Mouse (Mus musculus) CD4-positive, CD25-positive, alpha-beta regulatory T cell, adult 2 months (primary cell): Measurements from ENCODE around the gene Bmpr1b.
"Not testable (repeated sequence)": the region's sequence is repeated elsewhere in the genome, so short reads cannot be mapped to it uniquely, and the experiment has no call there.

Experiments
- DNase-seq: peaks from one replicate; pipeline ENCODE4 v3.0.0-alpha.2; 2012; ENCODE audit warnings: low read depth, low spot score

Bmpr1b gene

GRCm38 (mm10) chr3:142168863-142169521 is at the start of gene Bmpr1b:
Gene Bmpr1b (minus strand): TSS chr3:142169425.
- DNase-seq, result no peak

- DNase-seq, result no peak
Measured at GRCm38 (mm10) chr3:142212821-142213220, 43.6 kb upstream of the Bmpr1b start.

GRCm38 (mm10) chr3:142212186-142212585 is 43.0 kb upstream of the Bmpr1b start:
- DNase-seq, result no peak

- DNase-seq, result no peak
Measured at GRCm38 (mm10) chr3:142209981-142210380, 40.8 kb upstream of the Bmpr1b start.

GRCm38 (mm10) chr3:142209057-142209456 is 39.8 kb upstream of the Bmpr1b start:
- DNase-seq, result no peak

- DNase-seq, result no peak
Measured at GRCm38 (mm10) chr3:142207488-142207887, 38.3 kb upstream of the Bmpr1b start.

- no peak for DNase-seq
Measured at GRCm38 (mm10) chr3:142206316-142206715, 37.1 kb upstream of the Bmpr1b start.

GRCm38 (mm10) chr3:142196142-142196541 is 26.9 kb upstream of the Bmpr1b start:
- DNase-seq, result peak; percentile 7

GRCm38 (mm10) chr3:142191627-142192026 is 22.4 kb upstream of the Bmpr1b start:
- DNase-seq, result not testable (repeated sequence)

- DNase-seq, result no peak
Measured at GRCm38 (mm10) chr3:142186551-142186950, 17.3 kb upstream of the Bmpr1b start.

GRCm38 (mm10) chr3:142173996-142174395 is 4.8 kb upstream of the Bmpr1b start:
- DNase-seq, result no peak

- no peak for DNase-seq
Measured at GRCm38 (mm10) chr3:142168251-142168862, 868 bp downstream of the Bmpr1b start.

- DNase-seq, result no peak
Measured at GRCm38 (mm10) chr3:142164981-142165380, 4.2 kb downstream of the Bmpr1b start.

GRCm38 (mm10) chr3:142163896-142164295 is 5.3 kb downstream of the Bmpr1b start:
- DNase-seq, result no peak

- no peak for DNase-seq
Measured at GRCm38 (mm10) chr3:142161405-142161804, 7.8 kb downstream of the Bmpr1b start.

- no peak for DNase-seq
Measured at GRCm38 (mm10) chr3:142151980-142152379, 17.2 kb downstream of the Bmpr1b start.

- DNase-seq, result no peak
Measured at GRCm38 (mm10) chr3:142138796-142139195, 30.4 kb downstream of the Bmpr1b start.

GRCm38 (mm10) chr3:142126379-142126778 is 42.8 kb downstream of the Bmpr1b start:
- DNase-seq, result no peak

GRCm38 (mm10) chr3:142125556-142125955 is 43.7 kb downstream of the Bmpr1b start:
- DNase-seq, result no peak

GRCm38 (mm10) chr3:142124255-142124654 is 45.0 kb downstream of the Bmpr1b start:
- no peak for DNase-seq

GRCm38 (mm10) chr3:142122376-142122775 is 46.8 kb downstream of the Bmpr1b start:
- no peak for DNase-seq

- DNase-seq, result no peak
Measured at GRCm38 (mm10) chr3:142120795-142121194, 48.4 kb downstream of the Bmpr1b start.

GRCm38 (mm10) chr3:142114762-142115316 is 54.4 kb downstream of the Bmpr1b start:
- DNase-seq, result no peak
